Mouse (Mus musculus): ENCODE results near the gene Pld1. TPM values are rescaled to one million over a fixed set of nuclear protein-coding genes. Genes with fewer than 3 reads are reported as not detected.

The Pld1 gene
- polyA plus RNA-seq, 1 experiment, result 0.20 TPM

GRCm38 (mm10) chr3:28013441-28013840, 74.9 kb downstream of the Pld1 start:
- Histone ChIP-seq H3K9me3 (peaks cover 27% of the 10 kb centered on the region), H3K4me1 (no peaks in the 10 kb centered on the region), H3K4me3 (replicated peaks) (no peak overlapping the region), H3K36me3 (replicated peaks; ENCODE audit: low read length) (no peaks in the 10 kb centered on the region), H3K27me3 (replicated peaks) (no peaks in the 10 kb centered on the region)
- TF ChIP-seq FLI1 (IDR thresholded peaks at IDR 0.05; ENCODE audit: low read length), result no peak
- TF ChIP-seq GATA1 (IDR thresholded peaks at IDR 0.05; ENCODE audit: borderline replicate concordance, low read length), result no peak

- H3K27me3 ChIP-seq (replicated peaks), result no peaks in the 10 kb centered on the region
- TF ChIP-seq GATA1 (IDR thresholded peaks at IDR 0.05; ENCODE audit: borderline replicate concordance, low read length), result no peak
- no peak for TF ChIP-seq FLI1 (IDR thresholded peaks at IDR 0.05; ENCODE audit: low read length)
- peaks cover 33% of the 10 kb centered on the region for H3K9me3 ChIP-seq
These were observed 78.5 kb downstream of the Pld1 start for GRCm38 (mm10) chr3:28017002-28017401.

GRCm38 (mm10) chr3:28019727-28020126, 81.2 kb downstream of the Pld1 start:
- H3K4me3 ChIP-seq (replicated peaks), result no peak overlapping the region
- H3K4me1 ChIP-seq, result no peaks in the 10 kb centered on the region
- no peaks in the 10 kb centered on the region for H3K27me3 ChIP-seq (replicated peaks)
- H3K9me3 ChIP-seq, result peaks cover 30% of the 10 kb centered on the region
- no peaks in the 10 kb centered on the region for H3K36me3 ChIP-seq (replicated peaks; ENCODE audit: low read length)
- TF ChIP-seq GATA1 (IDR thresholded peaks at IDR 0.05; ENCODE audit: borderline replicate concordance, low read length), result no peak
- no peak for TF ChIP-seq FLI1 (IDR thresholded peaks at IDR 0.05; ENCODE audit: low read length)

More at GRCm38 (mm10) chr3:28017002-28017401, 78.5 kb downstream of the Pld1 start:
- Histone ChIP-seq H3K4me1 (no peaks in the 10 kb centered on the region), H3K4me3 (replicated peaks) (no peak overlapping the region), H3K36me3 (replicated peaks; ENCODE audit: low read length) (no peaks in the 10 kb centered on the region)

GRCm38 (mm10) chr3:28020404-28020803, 81.9 kb downstream of the Pld1 start:
- TF ChIP-seq FLI1 (IDR thresholded peaks at IDR 0.05; ENCODE audit: low read length) (no peak), GATA1 (IDR thresholded peaks at IDR 0.05; ENCODE audit: borderline replicate concordance, low read length) (no peak)
- no peak overlapping the region for H3K4me3 ChIP-seq (replicated peaks)
- H3K4me1 ChIP-seq, result no peaks in the 10 kb centered on the region
- peaks cover 25% of the 10 kb centered on the region for H3K9me3 ChIP-seq
- H3K27me3 ChIP-seq (replicated peaks), result no peaks in the 10 kb centered on the region
- H3K36me3 ChIP-seq (replicated peaks; ENCODE audit: low read length), result no peaks in the 10 kb centered on the region

GRCm38 (mm10) chr3:28022191-28022590, 83.7 kb downstream of the Pld1 start:
- no peaks in the 10 kb centered on the region for H3K4me1 ChIP-seq
- TF ChIP-seq FLI1 (IDR thresholded peaks at IDR 0.05; ENCODE audit: low read length), result no peak
- TF ChIP-seq GATA1 (IDR thresholded peaks at IDR 0.05; ENCODE audit: borderline replicate concordance, low read length), result no peak
- no peaks in the 10 kb centered on the region for H3K36me3 ChIP-seq (replicated peaks; ENCODE audit: low read length)
- peaks cover 12% of the 10 kb centered on the region for H3K9me3 ChIP-seq
- H3K27me3 ChIP-seq (replicated peaks), result no peaks in the 10 kb centered on the region
- no peak overlapping the region for H3K4me3 ChIP-seq (replicated peaks)

GRCm38 (mm10) chr3:28026876-28027275, 88.4 kb downstream of the Pld1 start:
- Histone ChIP-seq H3K4me1 (no peaks in the 10 kb centered on the region), H3K27me3 (replicated peaks) (no peaks in the 10 kb centered on the region), H3K36me3 (replicated peaks; ENCODE audit: low read length) (no peaks in the 10 kb centered on the region), H3K4me3 (replicated peaks) (no peak overlapping the region), H3K9me3 (no peaks in the 10 kb centered on the region)
- TF ChIP-seq FLI1 (IDR thresholded peaks at IDR 0.05; ENCODE audit: low read length) (no peak), GATA1 (IDR thresholded peaks at IDR 0.05; ENCODE audit: borderline replicate concordance, low read length) (no peak)

- Histone ChIP-seq H3K4me1 (no peaks in the 10 kb centered on the region), H3K36me3 (replicated peaks; ENCODE audit: low read length) (no peaks in the 10 kb centered on the region), H3K9me3 (no peaks in the 10 kb centered on the region), H3K4me3 (replicated peaks) (no peak overlapping the region), H3K27me3 (replicated peaks) (no peaks in the 10 kb centered on the region)
- TF ChIP-seq GATA1 (IDR thresholded peaks at IDR 0.05; ENCODE audit: borderline replicate concordance, low read length) (no peak), FLI1 (IDR thresholded peaks at IDR 0.05; ENCODE audit: low read length) (no peak)
These were observed 90.0 kb downstream of the Pld1 start for GRCm38 (mm10) chr3:28028456-28028855.

- TF ChIP-seq FLI1 (IDR thresholded peaks at IDR 0.05; ENCODE audit: low read length) (no peak), GATA1 (IDR thresholded peaks at IDR 0.05; ENCODE audit: borderline replicate concordance, low read length) (no peak)
- no peaks in the 10 kb centered on the region for H3K4me1 ChIP-seq
- no peaks in the 10 kb centered on the region for H3K27me3 ChIP-seq (replicated peaks)
- H3K4me3 ChIP-seq (replicated peaks), result no peak overlapping the region
- H3K36me3 ChIP-seq (replicated peaks; ENCODE audit: low read length), result no peaks in the 10 kb centered on the region
- no peaks in the 10 kb centered on the region for H3K9me3 ChIP-seq
These were observed 92.4 kb downstream of the Pld1 start for GRCm38 (mm10) chr3:28030860-28031259.

- no peaks in the 10 kb centered on the region for H3K27me3 ChIP-seq (replicated peaks)
- no peaks in the 10 kb centered on the region for H3K4me1 ChIP-seq
- TF ChIP-seq GATA1 (IDR thresholded peaks at IDR 0.05; ENCODE audit: borderline replicate concordance, low read length), result no peak
- TF ChIP-seq FLI1 (IDR thresholded peaks at IDR 0.05; ENCODE audit: low read length), result no peak
- no peaks in the 10 kb centered on the region for H3K36me3 ChIP-seq (replicated peaks; ENCODE audit: low read length)
- H3K9me3 ChIP-seq, result no peaks in the 10 kb centered on the region
- no peak overlapping the region for H3K4me3 ChIP-seq (replicated peaks)
These were observed 93.2 kb downstream of the Pld1 start for GRCm38 (mm10) chr3:28031643-28032243.

GRCm38 (mm10) chr3:28033898-28034297, 95.4 kb downstream of the Pld1 start:
- TF ChIP-seq GATA1 (IDR thresholded peaks at IDR 0.05; ENCODE audit: borderline replicate concordance, low read length) (no peak), FLI1 (IDR thresholded peaks at IDR 0.05; ENCODE audit: low read length) (no peak)
- no peaks in the 10 kb centered on the region for H3K9me3 ChIP-seq

More at GRCm38 (mm10) chr3:28033898-28034297, 95.4 kb downstream of the Pld1 start:
- H3K4me1 ChIP-seq, result no peaks in the 10 kb centered on the region
- H3K4me3 ChIP-seq (replicated peaks), result no peak overlapping the region
- no peaks in the 10 kb centered on the region for H3K27me3 ChIP-seq (replicated peaks)
- no peaks in the 10 kb centered on the region for H3K36me3 ChIP-seq (replicated peaks; ENCODE audit: low read length)

All from megakaryocyte, embryonic 14.5 days (primary cell).